Mouse (Mus musculus) gastrocnemius, postnatal 4 days (tissue): ENCODE results near the gene Kank2. TPM values are rescaled to one million over a fixed set of nuclear protein-coding genes. Genes with fewer than 3 reads are reported as not detected.

Experiments
- DNase-seq, 2 experiments: peaks; one replicate each; pipeline ENCODE4 v3.0.0; 2021 to 2022; ENCODE audit warnings: low spot score in 2 of 2, mixed read lengths in 2 of 2
- total RNA-seq, 2 experiments: library from RNA; stranded (reverse); gene quantifications; 2 replicates each; pipeline ENCODE4 v1.2.3; 2021

Kank2 gene
- total RNA-seq, 2 experiments from 2014 or later: 48.1 to 49.1 TPM

- DNase-seq: peak in 1 of 2 experiments; percentile 49
These were observed 46.2 kb downstream of the Kank2 start for GRCm38 (mm10) chr9:21752252-21752792.

DNA sequence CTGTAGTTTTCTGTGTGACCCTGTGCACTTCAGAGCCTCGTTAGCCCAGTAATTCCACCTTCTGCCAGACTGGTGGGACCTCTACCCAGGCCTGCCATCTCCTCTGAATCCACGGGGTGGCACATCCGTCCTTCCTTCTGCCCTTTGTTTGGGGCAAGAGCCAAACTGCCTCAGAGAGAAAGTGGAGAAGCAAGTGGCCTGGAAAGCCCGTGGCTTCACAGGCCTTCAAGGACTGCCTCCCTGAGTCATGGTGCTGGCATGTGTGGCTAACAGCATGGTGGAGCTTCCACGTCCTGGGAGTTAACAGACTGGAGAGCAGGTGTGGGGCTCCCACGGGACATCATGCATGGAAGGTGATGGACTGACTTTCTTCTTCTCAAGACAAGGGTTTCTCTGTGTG lies 47.2 kb downstream of the Kank2 start:
- DNase-seq: peak in 1 of 2 experiments; percentile 48

DNA sequence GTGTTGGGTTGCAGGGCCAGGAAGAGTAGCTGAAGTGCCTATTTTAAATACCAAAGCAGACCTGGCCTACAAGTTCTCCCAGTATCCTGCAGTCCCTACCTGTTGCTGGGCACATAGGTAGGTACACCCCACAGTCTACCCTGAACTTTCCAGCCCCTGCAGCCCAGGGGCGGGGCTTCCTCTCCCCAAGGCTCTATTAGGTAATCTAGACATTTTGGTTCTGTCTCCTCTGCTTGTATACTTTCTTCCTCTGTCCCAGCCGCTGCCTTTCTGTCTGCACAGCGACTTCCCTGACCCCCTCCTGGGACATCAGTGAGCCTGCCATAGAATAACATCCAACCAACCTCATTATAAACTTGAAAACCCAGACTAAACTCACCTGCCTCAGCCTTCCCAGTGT lies 48.2 kb downstream of the Kank2 start:
- no peak for DNase-seq

DNA sequence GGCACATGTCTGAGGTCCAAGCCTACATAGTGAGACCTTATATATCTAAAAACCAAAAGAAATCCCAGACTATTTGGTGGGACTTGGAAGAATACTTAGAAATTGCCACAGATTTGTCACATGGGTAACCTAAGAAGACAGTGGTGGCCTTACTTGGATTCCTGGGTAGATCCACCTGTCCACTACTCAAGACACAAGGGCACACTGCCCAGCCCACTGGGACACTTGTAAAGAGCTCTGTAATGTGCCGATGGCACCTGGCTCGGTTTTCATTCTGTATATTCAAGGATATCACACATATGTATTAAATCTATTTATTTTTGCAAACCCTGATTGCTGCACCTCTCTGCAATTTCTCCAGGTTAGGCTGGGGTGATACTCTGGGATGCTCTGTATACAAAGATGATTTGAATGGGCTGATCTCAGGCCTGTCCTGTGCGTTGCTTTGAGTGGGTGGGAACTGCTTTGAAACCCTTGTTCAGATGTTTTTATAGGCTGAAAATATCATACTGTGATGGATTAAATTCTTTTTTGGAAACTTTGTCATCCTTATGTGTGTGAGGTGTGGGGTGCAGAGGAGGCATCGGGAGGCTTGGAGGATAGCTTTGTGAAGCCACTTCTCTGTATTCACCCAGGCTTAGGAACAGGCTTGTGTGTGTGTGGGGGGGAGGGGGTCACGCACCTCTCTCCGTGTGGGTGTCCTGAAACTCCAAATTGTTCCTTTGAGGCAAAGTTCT lies 49.0 kb downstream of the Kank2 start:
- no peak for DNase-seq

GRCm38 (mm10) chr9:21748491-21748890 lies 50.1 kb downstream of the Kank2 start:
- no peak for DNase-seq

DNA sequence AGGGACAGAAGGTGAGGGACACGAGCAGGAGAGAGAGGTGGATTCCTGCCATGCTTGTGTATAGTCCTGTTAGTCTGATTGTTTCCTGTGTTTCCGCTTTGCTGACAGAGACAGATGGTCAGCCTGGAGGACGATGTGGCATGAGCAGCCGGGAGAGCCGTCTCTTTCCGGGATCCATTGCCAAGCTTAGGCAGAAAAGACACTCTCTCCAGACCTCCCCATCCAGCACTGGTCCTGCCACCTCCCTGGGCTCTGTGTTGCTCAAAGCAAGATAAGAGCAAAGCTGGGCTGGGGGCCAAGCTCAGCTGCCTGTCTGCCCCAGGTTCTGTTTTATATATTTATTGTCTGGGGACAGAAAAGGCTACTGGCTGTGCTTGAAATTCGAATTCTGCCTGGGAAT lies 50.5 kb downstream of the Kank2 start:
- no peak for DNase-seq

GRCm38 (mm10) chr9:21747238-21747774 lies 51.2 kb downstream of the Kank2 start:
- no peak for DNase-seq

- DNase-seq: no peak
These were observed 57.0 kb downstream of the Kank2 start for GRCm38 (mm10) chr9:21741514-21741913.

DNA sequence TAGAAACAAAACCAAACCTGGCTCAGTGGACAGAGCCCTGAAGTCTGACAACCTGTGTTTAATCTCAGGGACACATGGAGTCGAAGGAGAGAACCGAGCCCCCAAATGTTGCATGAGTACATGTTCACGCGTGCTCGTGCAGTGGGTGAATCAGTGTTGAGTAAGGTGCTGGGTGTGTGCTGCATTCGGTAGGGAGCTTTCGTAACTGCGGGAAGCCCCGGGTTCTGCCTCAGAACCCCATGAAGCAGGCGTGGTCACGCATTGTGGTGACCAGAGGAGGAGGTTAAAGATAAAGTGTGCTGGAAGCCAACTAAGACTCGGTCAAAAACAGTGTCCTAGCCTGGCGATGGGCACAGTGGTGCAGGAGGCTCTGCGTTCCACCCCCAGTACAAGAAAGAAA lies 58.1 kb downstream of the Kank2 start:
- no peak for DNase-seq

- DNase-seq: no peak
These were observed 59.8 kb downstream of the Kank2 start for GRCm38 (mm10) chr9:21738776-21739175.

GRCm38 (mm10) chr9:21737188-21737587 lies 61.4 kb downstream of the Kank2 start:
- DNase-seq: no peak

GRCm38 (mm10) chr9:21736580-21736979 lies 62.0 kb downstream of the Kank2 start:
- no peak for DNase-seq

GRCm38 (mm10) chr9:21735126-21735525 lies 63.4 kb downstream of the Kank2 start:
- no peak for DNase-seq

DNA sequence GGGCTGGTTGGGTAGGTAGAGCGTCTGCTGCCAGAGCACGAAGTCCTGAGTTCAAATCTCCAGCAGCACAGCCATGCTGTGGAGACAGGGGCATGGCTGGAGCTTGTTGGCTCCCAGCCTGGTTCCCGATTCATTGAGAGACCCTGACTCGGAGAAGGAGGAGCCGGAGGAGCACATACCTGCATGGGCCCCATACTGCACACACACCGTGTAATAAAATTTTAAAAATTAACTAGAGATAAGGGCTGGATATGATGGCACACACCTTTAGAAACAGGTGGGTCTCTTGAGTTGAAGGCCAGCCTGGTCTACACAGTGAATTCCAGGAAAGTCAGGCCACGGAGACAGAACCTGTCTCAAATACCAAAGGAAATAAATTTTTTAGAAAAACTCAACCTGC lies 64.6 kb downstream of the Kank2 start:
- DNase-seq: no peak

- DNase-seq: no peak
These were observed 65.1 kb downstream of the Kank2 start for GRCm38 (mm10) chr9:21733446-21733845.

GRCm38 (mm10) chr9:21732288-21732687 lies 66.3 kb downstream of the Kank2 start:
- no peak for DNase-seq

- peak in 1 of 2 experiments; percentile 13 for DNase-seq
These were observed 69.3 kb downstream of the Kank2 start for GRCm38 (mm10) chr9:21729264-21729663.

DNA sequence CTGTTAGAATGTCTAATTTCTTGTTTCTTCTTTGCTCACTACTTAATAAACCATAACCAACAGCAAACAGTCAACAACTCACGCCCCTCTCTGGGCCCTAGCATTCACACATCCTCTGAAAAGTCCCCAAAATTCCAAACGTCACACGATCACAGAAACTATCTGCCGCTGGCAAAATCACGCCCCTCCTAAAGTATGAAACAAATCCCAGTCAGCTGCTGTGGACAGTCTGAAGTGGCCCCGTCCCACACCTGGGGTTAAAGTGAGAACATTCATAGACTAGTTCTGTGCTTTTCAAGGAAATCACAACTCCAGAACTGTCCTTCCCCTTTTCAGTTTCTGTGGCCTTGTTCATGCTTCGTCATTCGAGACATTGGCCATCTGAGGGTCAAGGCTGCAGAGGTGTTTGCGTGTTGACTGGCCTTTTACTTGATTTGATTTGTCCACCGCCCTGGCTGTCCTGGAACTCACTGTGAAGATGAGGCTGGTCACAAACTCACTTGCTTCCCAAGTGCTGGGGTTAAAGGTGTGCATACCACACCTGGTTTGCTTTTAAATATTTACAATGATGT lies 70.2 kb downstream of the Kank2 start:
- DNase-seq: no peak

DNA sequence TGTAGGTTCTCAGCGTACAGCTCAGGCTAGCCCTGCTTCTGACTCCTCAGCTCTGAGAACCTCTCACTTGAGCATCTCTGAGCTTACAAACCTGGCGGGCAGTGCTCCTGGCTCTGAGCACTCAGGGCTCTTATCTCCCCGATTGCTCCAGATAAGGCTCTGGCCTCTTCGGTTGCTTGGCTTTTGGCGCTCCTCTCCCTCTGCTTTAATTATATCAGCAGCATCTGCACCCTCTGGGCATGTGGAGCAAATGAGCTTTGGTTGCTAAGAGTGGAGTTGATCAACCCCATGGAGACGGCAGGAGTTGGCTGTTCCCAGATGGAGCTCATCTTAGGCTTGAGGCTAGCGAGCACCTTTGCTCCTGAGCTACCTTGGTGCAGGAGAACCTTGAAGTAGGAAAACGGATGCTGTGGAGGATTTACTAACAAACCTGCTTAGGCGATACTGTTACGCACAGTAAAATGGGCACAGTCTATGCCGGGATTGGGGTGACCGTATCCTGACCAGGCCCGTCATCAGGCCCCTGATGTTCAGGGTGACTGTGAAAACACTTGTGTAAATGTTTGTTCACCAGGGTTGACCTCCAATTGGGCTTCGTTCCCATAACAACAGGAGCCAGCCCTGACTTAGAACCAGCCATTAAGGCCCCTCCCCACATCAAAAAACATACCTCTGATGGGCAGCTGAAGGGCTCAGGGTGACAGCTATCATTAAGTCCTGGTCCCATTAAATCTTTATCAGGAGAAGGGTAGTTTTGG lies 72.1 kb downstream of the Kank2 start:
- DNase-seq: no peak

GRCm38 (mm10) chr9:21725224-21726121 lies 73.1 kb downstream of the Kank2 start:
- DNase-seq: no peak

- peak; percentile 89 to 91 for DNase-seq
These were observed 74.4 kb downstream of the Kank2 start for GRCm38 (mm10) chr9:21724147-21724536.
